Mouse (Mus musculus) kidney, postnatal 36 days (tissue): ENCODE measurements at regions not wholly inside any gene's neighbourhood (a gene's known extent, or its start where the extent isn't known, plus 50 kb on each side); places are given as distances from the start of the nearest gene placed in this dataset.
A peak's percentile ranks its signal among the peaks of the same experiment; 100 is the strongest.

Experiments used
- DNase-seq, 2 experiments: peaks; one replicate each; pipeline ENCODE4 v3.0.0; 2021 to 2022; ENCODE audit warnings: mixed read lengths in 2 of 2

GRCm38 (mm10) chr9:60931290-60931689 is 136.9 kb downstream of the Uaca start:
- DNase-seq: no peak

- no peak for DNase-seq
Measured at GRCm38 (mm10) chr9:60936937-60937336, 142.6 kb downstream of the Uaca start.

GRCm38 (mm10) chr9:60939858-60940804 is 145.8 kb downstream of the Uaca start:
- peak; percentile 45 to 88 for DNase-seq

- DNase-seq: no peak
Measured at GRCm38 (mm10) chr9:60947363-60947762, 153.0 kb downstream of the Uaca start.

- no peak for DNase-seq
Measured at GRCm38 (mm10) chr9:60948531-60949070, 154.3 kb downstream of the Uaca start.

GRCm38 (mm10) chr9:60950161-60950560 is 155.8 kb downstream of the Uaca start:
- DNase-seq: no peak

GRCm38 (mm10) chr9:60951071-60951561 is 156.8 kb downstream of the Uaca start:
- DNase-seq: peak; percentile 29 to 47

- DNase-seq: no peak
Measured at GRCm38 (mm10) chr9:60957438-60957837, 163.1 kb downstream of the Uaca start.

GRCm38 (mm10) chr9:60959537-60959936 is 165.2 kb downstream of the Uaca start:
- no peak for DNase-seq

DNA sequence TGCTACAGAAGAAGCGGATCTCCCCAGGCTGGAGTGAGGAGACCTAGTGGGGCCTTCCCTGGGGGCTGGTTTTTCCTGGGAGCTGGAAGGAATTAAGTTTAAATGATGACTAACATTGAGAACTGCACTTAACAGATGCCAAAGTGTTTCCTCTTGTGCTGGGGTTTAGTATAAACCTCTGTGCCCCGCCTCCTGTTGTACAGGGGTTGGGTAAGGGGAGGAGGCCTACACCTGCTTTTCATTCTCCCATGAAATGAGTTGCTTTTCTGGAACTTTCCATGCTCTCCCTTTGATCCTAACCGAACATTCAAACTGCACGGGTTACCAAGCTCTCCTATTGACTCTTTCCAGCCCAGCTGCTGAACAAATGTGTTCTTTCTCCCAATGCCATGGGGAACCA is 167.7 kb downstream of the Uaca start:
- no peak for DNase-seq

- no peak for DNase-seq
Measured at GRCm38 (mm10) chr9:60965641-60966040, 171.3 kb downstream of the Uaca start.

- peak in 1 of 2 experiments; percentile 8 for DNase-seq
Measured at GRCm38 (mm10) chr9:60968281-60969031, 174.1 kb downstream of the Uaca start.

DNA sequence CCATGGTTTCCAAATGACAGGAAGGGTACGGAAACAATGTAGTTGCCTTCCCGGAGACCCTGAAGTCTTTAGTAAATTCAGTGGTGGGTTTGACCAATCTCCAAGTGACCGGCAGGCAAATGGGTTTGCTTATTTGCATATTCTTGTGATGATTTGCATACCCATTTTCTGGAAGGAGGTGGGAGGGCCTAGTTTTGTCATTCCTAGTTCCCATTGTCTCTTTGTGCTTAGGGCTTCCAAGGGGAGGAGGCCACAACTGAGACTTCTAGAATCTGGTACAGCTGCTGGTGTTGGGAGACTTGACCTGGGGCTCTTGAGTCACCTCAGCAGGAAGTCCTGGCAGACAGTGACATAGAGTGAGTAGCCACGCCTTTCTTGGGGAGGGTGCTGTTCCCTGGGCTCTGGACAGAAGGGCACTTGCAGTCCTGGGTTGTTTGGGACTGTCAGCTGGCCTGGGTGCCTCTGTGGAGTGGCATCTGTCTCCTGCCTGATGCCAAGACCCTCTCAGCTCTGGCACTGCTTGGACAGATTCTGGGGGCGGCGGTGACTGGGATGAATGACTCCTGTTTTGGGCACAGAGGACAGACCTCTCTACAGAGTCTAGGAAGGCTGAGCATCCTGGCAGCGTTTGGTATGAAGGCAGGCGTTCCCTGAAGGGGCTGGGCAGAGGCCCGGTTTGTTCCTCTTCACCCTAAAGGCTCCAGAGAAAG is 178.0 kb downstream of the Uaca start:
- no peak for DNase-seq

GRCm38 (mm10) chr9:60974546-60974945 is 180.2 kb downstream of the Uaca start:
- no peak for DNase-seq

GRCm38 (mm10) chr9:60982383-60983085 is 188.2 kb downstream of the Uaca start:
- peak; percentile 57 to 59 for DNase-seq

- DNase-seq: peak in 1 of 2 experiments; percentile 8
Measured at GRCm38 (mm10) chr9:60983246-60983645, 188.9 kb downstream of the Uaca start.

- DNase-seq: no peak
Measured at GRCm38 (mm10) chr9:60988113-60988512, 193.8 kb downstream of the Uaca start.

GRCm38 (mm10) chr9:60989670-60990391 is 195.5 kb downstream of the Uaca start:
- peak; percentile 27 to 63 for DNase-seq

DNA sequence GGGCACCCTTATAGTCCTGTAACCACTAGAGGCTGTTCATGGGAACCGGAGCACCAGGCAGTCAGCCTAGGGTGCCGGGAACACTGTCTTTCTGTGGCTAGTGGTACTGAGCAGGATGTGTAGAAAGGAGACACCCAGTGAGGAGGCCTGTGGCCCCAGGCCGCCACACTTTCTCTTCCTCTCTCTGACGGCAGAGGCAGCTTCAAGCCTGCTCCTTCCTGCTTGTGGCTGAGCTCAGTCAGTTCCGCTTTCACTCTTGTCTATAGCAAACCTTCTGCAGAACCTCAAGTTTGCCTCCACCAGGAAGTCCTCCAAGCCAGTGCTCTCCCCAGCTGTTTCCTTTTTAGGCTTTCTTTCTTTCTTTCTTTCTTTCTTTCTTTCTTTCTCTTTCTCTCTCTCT is 197.2 kb downstream of the Uaca start:
- peak; percentile 7 to 15 for DNase-seq

- DNase-seq: no peak
Measured at GRCm38 (mm10) chr9:60993661-60994060, 199.3 kb downstream of the Uaca start.

DNA sequence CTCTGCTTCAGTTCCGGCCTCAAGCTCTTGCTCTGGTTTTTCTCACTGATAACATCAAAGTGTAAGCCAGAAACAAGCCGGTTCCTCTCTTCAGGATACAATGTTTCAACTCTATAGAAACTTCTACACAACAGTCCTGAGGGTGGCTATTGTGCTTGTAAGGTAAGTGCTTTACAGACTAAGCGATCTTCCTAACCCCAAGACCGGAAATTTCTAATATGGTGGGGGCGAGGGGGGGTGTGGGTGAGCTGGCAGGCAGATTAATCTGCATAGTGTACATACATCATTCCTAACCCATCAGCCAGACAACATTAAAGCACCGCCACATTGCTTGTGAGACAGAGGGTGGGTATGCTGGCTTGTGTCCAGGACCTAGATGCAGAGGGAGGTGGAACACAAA is 200.8 kb downstream of the Uaca start:
- DNase-seq: no peak
